Mouse (Mus musculus) urinary bladder, postnatal 36 days (tissue): ENCODE measurements at regions not wholly inside any gene's neighbourhood (a gene's known extent, or its start where the extent isn't known, plus 50 kb on each side); places are given as distances from the start of the nearest gene placed in this dataset.

ENCODE experiments used
- DNase-seq, 2 experiments: peaks; one replicate each; pipeline ENCODE4 v3.0.0; 2022; ENCODE audit warnings: low spot score in 2 of 2, mixed read lengths in 1 of 2

DNA sequence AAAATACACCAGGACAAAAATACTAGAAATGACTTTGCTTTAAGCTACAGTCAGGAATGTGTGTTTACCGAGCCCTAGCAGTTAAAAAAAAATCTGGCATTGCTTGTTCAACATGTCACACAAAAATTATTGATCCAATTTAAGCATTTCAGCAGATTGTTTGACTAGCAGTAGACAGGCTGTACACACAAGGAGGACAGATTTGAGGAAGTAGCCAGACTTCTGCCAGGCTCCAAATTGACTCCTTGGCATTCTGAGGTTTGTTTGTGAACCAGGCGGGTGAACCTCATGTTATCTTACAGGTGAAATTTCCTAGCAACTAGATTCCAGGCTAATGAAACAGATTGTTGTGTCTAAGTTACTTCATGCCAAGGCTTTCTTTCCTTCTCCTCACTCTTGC is 348.8 kb downstream of the Hs3st3b1 start:
- DNase-seq, result no peak

DNA sequence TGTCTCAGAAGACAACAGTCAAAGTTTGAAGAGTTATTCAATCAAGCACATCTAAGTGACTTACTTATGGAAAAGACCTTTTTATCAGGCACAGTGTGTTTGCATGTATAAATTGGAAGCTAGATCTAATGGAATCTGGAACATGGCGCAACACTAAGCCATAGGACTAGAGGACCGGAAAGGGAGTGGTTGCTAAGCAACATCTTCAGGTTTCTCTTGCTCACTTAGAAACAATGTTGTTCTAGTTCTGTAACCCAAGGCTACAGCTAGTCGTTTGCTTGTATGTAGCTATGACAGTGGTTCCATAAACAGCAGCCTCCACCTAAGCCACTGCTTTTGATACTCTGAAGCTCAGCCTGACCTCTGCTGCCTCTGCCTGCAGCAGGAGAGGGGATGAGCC is 338.8 kb downstream of the Hs3st3b1 start:
- DNase-seq, result no peak

DNA sequence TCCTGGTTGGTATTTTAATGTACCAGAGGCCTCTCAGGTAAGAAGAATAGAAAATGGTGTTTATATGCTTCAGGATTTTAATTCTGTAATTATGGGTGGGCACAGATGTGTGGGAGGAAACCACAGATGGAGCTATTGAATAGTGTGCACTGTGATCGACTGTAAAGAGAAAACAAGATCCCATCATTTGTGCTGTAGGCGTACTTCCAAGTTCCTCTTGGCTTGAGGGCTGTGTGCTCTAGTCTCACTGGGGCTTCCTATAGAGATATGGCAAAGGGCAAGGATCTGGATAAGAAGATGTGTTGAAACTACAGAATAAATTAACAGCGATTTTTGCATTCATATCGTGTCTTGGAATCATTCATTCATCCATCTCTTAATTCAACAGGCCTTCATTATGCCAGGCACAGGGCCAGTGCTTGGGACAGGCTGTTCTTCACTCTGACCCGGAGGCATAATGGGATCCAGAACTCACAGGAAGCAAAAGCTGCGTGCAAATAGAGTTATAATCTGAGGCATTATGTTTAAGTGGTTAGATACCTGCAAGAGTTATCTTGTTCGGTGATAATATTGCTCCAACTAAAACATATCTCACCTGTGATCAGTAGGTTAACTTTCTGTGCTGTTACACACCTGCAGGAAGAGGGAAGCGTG is 336.7 kb downstream of the Hs3st3b1 start:
- DNase-seq, result no peak

DNA sequence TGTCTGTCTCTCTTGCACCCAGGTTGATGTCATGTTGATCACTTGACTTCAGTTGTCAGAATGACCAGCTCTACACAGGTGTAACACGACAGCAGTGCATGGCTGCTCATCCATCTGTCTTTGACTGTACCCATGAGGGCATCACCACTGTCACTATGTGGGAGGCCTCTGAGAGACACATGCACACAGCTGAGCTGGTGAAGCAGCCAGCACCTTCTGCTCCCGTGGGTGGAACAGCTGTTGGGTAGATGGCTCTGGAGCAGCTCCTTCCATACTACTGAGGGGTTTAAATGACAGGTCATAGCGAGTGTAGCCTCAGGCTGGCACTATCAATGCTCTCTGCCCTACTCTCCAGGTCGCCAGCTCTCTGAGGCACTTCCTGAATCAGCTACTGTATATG is 301.9 kb downstream of the Hs3st3b1 start:
- no peak for DNase-seq

DNA sequence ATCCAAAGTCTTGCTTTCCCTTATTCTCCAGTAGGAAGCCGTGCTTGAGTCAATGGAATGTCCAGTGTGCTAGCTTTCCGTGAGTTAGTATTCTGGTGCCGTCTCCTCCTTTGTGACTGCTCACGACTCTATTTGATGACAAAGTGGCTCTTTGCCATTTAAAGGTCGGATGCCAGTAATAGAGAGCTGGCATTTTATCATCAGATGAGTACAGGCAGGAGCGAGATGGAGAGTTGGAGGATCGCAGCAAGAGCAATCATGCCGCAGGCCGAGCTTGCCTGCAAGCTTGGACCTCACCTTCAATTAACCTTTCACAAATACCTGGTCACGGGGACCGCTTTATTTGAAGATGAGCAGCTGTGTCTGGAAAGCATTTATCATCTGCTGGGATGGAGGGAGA is 291.8 kb downstream of the Hs3st3b1 start:
- DNase-seq, result no peak

DNA sequence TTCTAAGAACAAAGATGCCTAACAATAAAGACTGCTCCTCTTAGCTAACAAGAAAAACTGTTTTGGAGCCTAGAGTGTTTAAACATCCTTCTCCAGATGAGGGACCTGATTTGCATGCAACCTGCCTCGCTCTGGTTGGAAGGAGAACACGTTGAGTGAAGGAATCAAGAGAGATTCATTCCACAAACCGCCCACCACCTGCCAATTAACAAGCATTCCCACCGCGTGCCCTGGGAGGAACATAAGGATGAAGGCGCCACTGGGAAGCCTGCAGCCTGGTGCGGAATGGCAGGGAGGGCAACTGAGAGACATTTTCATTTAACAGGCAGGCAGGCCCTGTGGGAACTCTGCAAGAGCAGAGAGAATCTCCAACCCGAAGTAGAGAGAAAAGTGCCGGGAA is 265.0 kb downstream of the Hs3st3b1 start:
- DNase-seq, result no peak

DNA sequence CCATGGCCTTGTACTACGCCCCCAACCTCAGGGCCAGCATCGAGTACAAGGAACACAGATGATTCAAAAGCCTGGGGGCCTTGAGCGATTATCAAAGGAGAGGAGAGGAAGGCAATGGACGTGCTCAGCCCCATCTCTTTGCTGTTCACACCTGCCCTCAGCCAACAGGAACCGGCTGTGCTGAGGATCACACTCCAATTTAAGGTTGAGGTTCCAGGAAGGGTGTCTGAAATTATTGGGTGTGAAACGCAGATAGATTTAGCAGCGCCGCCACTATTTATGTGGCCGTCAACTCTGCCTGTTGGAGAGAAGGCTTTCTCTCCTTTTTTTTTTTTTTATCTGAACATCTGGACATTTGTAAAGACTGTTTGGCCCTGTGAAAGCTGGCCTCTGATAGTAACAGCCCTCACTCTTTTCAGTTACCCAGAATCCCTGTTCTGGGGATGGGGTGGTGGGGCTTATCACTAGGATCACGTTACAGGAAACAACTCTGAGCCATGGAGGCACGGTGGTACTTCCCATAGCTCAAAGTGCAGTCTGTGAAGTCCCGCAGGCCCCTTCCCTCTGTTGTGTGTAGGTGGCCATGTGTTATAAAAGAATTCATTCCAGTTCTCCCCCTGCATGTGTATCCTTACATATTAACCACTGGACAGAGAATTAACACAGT is 256.7 kb downstream of the Hs3st3b1 start:
- no peak for DNase-seq

DNA sequence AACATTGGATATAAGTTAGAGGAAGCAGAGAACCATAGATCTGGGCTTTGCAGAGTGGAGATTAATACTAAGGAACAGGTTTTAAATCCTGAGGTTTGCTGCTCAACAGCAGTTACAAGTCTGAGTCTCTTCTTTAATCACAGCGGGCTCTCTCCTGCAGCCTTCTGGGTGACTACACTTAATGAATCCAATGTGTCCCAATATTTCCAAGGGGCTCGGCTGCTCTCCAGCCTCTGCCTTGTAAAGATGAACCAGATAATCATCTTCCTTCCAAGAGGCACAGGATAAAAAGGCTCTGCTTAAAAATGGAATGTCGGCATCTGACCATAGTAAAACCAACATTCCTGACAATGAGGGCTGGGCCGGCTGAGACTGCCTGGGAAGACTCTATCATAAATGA is 251.6 kb downstream of the Hs3st3b1 start:
- DNase-seq, result no peak

DNA sequence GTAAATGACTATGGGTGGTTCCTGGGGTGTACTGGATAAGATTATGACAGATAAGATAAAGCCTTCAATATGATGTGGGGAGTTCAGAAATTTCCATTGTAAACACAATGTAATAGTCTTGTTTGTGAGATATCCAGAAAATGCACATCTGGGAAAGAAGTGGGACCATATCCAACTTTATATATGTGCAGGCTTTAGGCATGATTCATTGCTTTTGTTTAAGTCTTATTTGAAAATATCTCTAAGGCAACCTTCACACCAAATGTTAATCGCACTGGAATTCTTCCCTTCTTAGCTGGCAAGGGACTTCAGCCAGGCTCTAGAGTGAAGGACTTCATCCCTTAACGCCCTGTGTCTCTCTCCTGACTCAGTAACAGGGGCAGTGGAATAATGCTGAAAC is 250.3 kb downstream of the Hs3st3b1 start:
- DNase-seq, result no peak

DNA sequence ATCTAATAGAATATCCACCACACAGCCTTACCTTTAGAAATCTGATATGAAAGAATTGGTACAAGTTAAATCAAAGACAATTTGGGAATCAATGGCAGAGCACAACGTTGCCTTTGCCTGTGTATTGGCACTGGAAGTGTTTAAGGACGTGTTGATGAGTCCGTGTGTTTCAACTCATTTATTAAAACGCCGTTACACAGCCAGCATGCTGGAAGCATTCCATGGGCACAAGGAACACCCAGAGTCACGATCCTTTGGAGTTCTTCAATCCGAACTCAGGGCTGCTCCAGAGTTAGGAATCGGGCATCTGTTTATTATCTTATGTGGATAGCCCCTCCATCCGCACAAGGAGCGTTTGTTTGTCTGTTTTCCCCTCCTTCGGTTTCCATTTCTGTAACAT is 244.2 kb downstream of the Hs3st3b1 start:
- DNase-seq, result no peak

DNA sequence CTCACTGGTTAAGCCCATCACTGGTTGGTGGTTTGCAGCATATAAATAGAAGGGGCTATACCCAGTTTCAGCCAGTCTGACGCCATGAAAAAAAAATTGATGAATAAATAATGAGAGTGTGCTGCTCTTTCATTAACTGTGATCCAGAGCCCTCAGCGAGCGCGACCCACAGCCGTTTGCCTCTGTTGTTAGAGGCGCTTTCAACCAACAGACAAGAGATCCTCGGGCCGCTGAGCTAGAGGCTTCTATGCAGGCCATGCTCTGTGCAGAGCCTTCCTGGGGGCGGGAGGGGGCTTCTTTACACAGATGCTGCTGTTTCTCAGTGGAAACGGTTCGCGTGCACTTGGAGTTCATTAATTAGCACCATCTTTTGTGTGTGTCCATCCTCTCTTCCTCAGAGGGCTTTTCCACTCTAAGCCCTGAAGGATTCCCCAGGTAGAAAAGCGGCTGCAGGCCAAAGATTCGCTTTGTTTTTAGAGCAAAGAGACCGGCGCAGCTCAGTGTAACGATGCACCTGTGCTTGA is 243.6 kb downstream of the Hs3st3b1 start:
- no peak for DNase-seq

DNA sequence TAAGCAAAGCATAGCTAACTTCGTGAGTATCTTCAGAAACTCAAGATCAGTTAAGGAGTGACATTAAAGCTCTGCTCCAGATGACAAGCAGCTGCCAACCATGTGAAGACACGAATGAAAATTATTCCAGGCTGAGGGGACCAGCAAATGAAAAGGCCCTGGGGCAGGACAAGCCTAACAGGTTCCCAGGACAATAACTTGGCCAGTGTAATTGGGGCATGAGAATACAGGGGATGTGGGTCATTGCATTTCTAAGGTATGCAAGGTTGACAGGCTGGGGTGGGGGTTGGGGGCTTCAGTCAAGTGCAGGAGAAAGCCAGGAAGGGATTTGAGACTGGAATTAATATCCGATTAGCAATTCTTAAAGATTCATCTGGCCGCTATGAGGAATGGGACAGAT is 242.6 kb downstream of the Hs3st3b1 start:
- no peak for DNase-seq

DNA sequence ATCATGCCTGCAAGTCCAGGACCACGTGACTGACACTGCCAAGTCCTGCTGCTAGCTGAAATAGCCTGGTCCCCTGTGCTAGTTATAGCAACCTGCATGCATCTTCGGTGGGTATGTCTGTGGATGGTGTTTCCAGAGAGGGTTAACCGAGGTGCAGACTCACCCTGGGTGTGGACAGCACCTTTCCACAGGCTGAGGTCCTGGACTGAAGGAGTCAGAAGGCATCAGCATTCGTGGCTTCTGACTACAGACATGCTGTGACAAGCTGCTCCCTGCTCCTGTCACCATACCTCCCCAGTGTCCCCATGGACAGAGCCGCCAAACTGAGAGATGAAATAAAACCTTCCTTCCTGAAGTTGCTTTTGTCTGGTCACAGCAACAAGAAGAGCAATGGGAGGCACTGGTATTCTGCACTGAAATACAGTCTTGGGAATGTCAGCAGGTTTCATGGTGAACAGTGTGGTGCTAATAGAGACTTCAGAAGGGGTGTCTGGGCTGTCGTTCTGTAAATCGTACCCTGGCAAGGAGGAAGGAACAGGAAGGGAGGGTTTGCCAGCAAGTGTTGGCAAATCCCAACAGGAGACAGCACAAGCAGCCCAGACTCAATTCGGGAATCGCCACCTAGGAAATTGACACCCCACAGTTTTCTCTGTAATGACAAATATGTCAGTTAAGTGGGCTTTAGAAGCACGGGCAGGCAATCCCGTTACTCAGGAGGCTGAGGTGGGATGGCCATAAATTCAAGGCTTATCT is 237.7 kb downstream of the Hs3st3b1 start:
- no peak for DNase-seq

DNA sequence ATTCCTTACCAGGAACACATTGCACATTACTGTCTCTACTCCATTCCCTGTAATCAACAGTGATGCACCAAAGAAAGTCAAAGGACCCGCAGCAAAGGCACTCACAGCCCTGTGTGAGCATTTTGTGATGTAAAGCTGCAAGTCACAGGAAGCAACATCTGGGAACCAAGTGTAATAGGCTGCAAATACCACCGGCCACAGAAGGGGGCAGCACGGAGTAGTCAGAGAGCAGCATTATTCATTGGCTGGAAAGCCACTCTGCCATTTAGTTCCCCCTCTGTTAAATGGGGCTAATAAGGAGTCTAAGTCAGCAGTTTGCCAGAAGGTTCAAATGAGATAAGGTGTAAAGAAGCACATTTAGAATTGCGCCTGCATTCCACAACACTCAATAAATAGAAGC is 231.0 kb downstream of the Hs3st3b1 start:
- no peak for DNase-seq

DNA sequence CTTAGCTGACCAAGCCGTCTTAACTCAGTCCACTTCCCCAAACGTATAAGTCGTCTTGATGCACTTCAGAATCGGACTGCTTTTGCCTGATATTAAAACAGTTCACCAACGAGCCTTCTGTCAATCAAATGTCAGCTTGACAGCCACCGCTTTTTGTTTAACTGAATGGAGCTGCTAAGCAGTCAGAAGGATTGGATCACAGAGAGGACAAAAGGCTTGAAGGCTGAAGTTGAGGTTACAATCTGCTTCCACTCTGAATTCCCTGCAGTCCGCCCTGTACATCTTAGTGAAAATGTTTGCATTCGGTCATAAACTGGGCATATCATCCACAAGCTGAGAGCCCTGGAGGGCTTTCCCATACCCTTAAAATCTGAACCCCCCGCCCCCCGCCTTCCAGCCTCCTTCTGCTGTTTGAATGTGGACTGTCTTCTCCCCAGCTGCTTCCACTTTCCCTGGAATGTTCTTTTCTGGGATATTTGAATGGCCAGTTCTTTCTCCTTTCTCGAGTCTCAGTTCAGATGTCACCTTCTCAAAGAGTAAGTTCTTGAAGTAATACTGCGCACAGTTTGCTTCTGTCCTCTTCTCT is 217.0 kb downstream of the Hs3st3b1 start:
- no peak for DNase-seq

DNA sequence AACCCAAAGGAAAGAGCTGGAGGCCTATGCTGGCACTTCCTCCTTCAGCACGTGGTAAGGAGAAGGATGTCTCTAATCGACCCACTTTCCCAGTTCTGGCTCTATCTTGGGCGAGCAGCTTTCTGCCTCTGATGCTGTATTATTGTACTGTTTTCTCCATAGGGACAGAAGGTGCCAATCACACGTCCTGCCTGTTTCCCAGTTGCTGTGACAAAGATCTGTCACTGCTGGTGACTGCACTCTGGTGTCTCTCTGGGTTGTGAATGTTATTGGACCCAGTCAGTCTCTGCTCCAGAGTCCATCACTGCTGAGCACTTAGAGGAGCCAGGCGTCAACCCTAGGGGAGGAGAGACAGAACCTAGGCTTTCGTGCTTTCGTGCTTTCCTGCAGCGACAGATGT is 216.0 kb downstream of the Hs3st3b1 start:
- no peak for DNase-seq

DNA sequence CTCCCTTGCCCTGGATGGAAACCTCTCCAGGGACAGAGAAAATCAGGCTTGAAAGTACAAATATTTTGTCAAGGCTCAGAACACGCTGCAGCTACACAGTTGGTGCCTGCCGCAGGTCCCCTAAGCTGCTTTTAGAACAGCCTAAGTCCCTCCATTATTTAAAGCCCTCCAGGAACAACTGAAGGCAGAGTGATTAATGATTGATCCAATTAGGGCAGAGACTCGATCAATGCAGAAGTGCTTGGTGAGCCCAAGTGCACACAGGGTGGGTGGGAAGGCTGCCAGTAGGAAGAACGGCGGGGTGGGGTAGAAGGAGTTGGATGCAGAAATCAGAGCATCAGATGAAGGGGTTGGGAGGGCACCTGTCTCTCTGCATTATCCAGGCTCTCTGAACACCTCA is 215.0 kb downstream of the Hs3st3b1 start:
- no peak for DNase-seq

DNA sequence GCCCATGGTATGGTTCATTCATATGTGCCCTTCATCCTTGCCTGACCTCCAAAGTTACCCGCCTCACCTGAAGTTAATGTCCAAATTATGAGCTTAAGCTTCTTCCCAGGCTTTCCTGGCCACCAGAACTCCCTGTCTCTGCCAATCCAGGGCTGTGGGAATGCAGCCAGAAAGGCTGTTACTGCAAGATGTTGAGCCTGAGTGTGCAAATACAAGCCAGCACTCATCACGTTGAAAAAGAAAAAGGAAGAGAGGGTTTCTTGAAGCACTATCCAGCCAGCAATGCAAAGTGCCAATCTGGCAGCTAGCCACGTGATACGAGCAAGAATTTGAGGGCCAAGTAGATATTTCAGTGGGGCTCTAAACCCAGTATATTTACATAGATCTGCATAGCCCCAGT is 213.7 kb downstream of the Hs3st3b1 start:
- no peak for DNase-seq

DNA sequence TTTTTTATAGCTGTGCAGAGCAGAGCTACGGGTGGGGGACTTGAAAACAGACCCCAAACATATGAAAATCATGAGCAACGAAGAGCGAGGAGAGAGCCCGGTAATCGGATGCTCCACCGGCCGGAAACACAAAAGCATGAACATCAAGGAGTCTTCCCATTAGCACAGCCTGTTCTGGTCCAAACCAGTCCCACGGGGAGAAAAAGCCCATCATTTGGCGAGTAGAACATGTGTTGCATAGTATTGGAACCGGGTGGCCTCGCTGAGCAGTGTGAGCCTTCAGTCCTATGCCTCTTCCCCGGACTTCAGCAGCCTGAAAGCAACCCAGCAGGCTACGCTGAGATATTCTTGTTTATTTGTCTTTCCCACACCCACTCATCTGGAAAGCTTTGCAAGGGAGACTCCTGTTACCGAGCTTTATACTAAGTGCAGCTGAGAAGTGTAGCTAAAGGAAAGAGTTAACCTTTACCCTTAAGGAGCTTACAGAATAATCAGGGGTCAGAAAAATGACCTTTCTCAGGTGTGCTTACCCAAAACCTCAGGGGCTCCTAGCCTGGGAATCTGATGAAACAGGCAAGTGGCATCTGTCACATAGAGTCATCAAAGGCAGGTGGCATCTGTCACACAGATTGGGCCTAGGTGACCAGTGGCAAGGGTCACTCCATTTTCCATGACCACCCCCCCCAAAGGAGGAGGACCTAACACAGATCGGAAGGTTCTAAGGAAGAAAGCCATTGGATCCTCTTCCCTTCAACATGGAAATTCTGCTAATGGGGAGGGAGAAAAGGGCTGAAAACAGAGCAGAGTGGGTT is 209.8 kb downstream of the Hs3st3b1 start:
- DNase-seq, result no peak

DNA sequence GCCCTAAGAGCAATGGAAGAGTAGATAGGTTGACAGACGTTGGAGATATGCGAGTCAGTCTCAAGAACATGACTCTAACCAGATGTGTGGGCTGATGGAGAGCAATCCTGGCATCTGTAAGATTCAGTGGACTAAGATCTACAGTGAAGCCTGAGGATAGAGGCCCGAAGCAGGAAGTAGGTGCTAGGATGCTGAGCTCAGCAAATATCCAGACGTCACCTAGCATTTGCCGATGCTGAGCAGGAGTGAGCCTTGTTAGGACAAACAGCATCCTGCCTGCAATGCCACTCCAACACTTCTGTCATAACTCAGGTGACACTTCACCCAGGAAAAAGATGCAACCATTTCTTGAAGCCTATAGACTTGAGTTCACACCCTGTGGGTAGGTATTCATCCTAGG is 199.8 kb downstream of the Hs3st3b1 start:
- no peak for DNase-seq

DNA sequence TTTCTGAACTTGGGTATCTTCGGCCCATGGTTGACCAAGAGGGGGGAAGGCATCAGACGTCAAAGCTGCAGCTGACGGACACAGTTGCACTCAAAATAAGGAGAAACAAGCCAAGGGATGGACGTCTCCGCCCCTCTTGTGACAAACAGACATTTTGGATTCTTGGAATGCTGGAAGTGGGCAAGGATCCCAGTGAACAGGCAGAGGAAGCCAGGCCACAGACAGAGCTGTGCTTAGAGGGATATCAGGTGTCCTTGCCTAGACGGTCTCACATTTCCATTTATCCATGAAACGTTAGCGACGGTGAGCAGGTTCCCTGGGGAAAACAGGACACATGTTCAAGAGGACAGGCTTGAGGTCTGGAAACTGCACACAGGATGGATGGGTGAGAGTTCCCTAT is 191.2 kb downstream of the Hs3st3b1 start:
- DNase-seq, result no peak

DNA sequence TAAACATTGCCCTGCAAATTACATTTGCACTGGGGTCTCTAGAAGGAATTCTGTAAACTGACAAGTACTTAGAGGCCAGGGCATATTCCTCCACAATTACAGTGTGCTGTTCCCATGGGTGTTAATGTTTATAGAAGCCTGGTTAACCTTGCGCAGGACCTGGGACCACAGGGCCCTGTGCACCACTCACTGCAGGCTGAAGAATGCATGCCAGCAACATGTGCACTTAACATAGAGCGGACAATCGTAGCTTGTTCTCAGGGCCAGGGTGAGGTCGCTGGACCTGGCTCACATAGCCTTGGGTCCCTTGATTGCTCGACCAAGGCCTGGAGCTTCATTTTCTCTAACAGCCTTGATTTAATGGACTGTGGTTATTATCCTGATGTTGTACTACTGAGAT is 168.8 kb downstream of the Hs3st3b1 start:
- DNase-seq, result no peak
